Comparison of ENCODE assay signal across 26 mouse cellular contexts in the genomic region with DNA sequence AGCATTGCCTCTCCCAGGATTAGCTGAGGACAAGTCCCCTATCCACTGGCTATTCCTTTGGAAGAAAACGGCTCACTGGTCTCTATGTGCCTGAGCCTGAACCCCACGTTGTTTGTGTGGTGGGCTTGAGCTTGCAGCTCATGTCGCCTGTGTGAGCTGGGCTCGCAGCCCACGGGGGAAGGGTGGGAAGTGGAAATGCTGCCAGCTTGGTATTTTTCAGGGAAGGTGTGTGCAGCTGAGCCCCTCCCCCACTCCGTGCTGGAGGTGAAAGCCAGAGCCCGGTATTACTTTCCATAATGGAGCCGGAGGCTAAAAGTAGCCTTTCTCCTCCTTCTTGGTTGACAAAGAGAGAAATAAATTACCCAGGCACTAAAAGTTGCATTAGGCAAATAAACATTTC.
DNase-seq lines count a peak whose midpoint lies in the region; ATAC-seq and TF ChIP-seq lines count a peak whose summit lies in the region.
"Had no signal": no experiment of that assay in that cellular context is flagged by ENCODE, and none has a peak within 500 bp of the region (broad histone marks: within the 10 kb centered on the region; RNA-seq: fewer than 3 reads in every experiment).

No protein-coding gene starts in this region.

- intact Hi-C loops in left cerebral cortex, postnatal 4 days (cut with DNase I): no loop called here

- no peak overlapping the region for H3K27ac ChIP-seq in neural tube, embryonic 12.5 days
- no peak overlapping the region for H3K27ac ChIP-seq in embryonic facial prominence, embryonic 10.5 days (replicated peaks)
- no peak overlapping the region for H3K27ac ChIP-seq in limb, embryonic 10.5 days
- no peak overlapping the region for H3K27ac ChIP-seq in neural tube, embryonic 14.5 days (ENCODE audit: low read depth, low read length)
- no peak overlapping the region for H3K27ac ChIP-seq in lung, postnatal 0 days (ENCODE audit: low read length)
- H3K27ac ChIP-seq: embryonic facial prominence, embryonic 13.5 days; forebrain, embryonic 12.5 days; forebrain, embryonic 15.5 days; heart, adult 2 months; heart, embryonic 10.5 days; heart, embryonic 13.5 days; hindbrain, embryonic 14.5 days; hindbrain, postnatal 0 days had no signal

- TF ChIP-seq CTCF in lung, postnatal 0 days (IDR thresholded peaks at IDR 0.05): no peak

- no peak for DNase-seq in neural tube, embryonic 10.5 days (ENCODE audit: extremely low spot score, low spot score)
- peak; percentile 14 for DNase-seq in embryonic facial prominence, embryonic 10.5 days (ENCODE audit: low spot score)
- peak; percentile 35 for DNase-seq in limb, embryonic 10.5 days (ENCODE audit: low spot score)
- DNase-seq in left cerebral cortex, postnatal 4 days: no peak
- DNase-seq in lung, postnatal 0 days (ENCODE audit: low spot score): no peak
- DNase-seq: adrenal gland, adult 8-10 months; adrenal gland, postnatal 25 days; cerebellum, adult 11-12 months; cerebellum, adult 8-10 months; gastrocnemius, postnatal 10 days; gastrocnemius, postnatal 36 days; heart, adult 2 months; heart, postnatal 14 days; heart, postnatal 4 days had no signal

- H3K9me3 ChIP-seq in neural tube, embryonic 12.5 days: no peaks in the 10 kb centered on the region
- no peaks in the 10 kb centered on the region for H3K9me3 ChIP-seq in embryonic facial prominence, embryonic 10.5 days
- H3K9me3 ChIP-seq in limb, embryonic 10.5 days (replicated peaks): no peaks in the 10 kb centered on the region
- no peaks in the 10 kb centered on the region for H3K9me3 ChIP-seq in neural tube, embryonic 14.5 days (ENCODE audit: control insufficient read depth, low read length)
- no peaks in the 10 kb centered on the region for H3K9me3 ChIP-seq in lung, postnatal 0 days (ENCODE audit: low read length)
- H3K9me3 ChIP-seq: embryonic facial prominence, embryonic 13.5 days; forebrain, embryonic 12.5 days; forebrain, embryonic 15.5 days; heart, embryonic 10.5 days; heart, embryonic 13.5 days had no signal

- peaks cover 3% of the 10 kb centered on the region for H3K27me3 ChIP-seq in neural tube, embryonic 12.5 days (replicated peaks)
- H3K27me3 ChIP-seq in embryonic facial prominence, embryonic 10.5 days (replicated peaks; ENCODE audit: low read depth, poor library complexity, severe bottlenecking): no peaks in the 10 kb centered on the region; the same call in 1 of the 2 replicates
- peaks cover 86% of the 10 kb centered on the region for H3K27me3 ChIP-seq in limb, embryonic 10.5 days (ENCODE audit: low read depth, poor library complexity, severe bottlenecking)
- H3K27me3 ChIP-seq in neural tube, embryonic 14.5 days (ENCODE audit: control insufficient read depth, insufficient read depth, low read length): no peaks in the 10 kb centered on the region
- no peaks in the 10 kb centered on the region for H3K27me3 ChIP-seq in lung, postnatal 0 days (replicated peaks; ENCODE audit: insufficient read depth, low read length)

- ATAC-seq in neural tube, embryonic 12.5 days (ENCODE audit: low FRiP score, low read depth): 0 out of 2 replicates have a peak, but pooled peaks have one; percentile 25
- peak; percentile 23; the same call in 1 of the 2 replicates for ATAC-seq in neural tube, embryonic 14.5 days (ENCODE audit: low read depth)
- no peak for ATAC-seq in lung, postnatal 0 days
- ATAC-seq: activated CD4-positive, CD25-positive, alpha-beta regulatory T cell, adult 4 months; CD4-positive, CD25-positive, alpha-beta regulatory T cell, adult 4 months; forebrain, embryonic 15.5 days; hindbrain, postnatal 0 days had no signal

- TF ChIP-seq EP300 in lung, postnatal 0 days (IDR thresholded peaks at IDR 0.05): no peak

- no peak overlapping the region for H3K4me3 ChIP-seq in neural tube, embryonic 12.5 days
- H3K4me3 ChIP-seq in embryonic facial prominence, embryonic 10.5 days: no peak overlapping the region
- no peak overlapping the region for H3K4me3 ChIP-seq in limb, embryonic 10.5 days
- no peak overlapping the region for H3K4me3 ChIP-seq in neural tube, embryonic 14.5 days (ENCODE audit: low read depth, low read length)
- no peak overlapping the region for H3K4me3 ChIP-seq in lung, postnatal 0 days (ENCODE audit: low read depth, low read length)
- H3K4me3 ChIP-seq: embryonic facial prominence, embryonic 13.5 days; erythroblast, embryonic 14.5 days; forebrain, embryonic 12.5 days; forebrain, embryonic 15.5 days; heart, adult 2 months; heart, embryonic 10.5 days; heart, embryonic 13.5 days had no signal

- no peak overlapping the region for H3K4me2 ChIP-seq in neural tube, embryonic 12.5 days (replicated peaks)
- no peak overlapping the region for H3K4me2 ChIP-seq in neural tube, embryonic 14.5 days (ENCODE audit: low read depth, low read length)
- no peak overlapping the region for H3K4me2 ChIP-seq in lung, postnatal 0 days (replicated peaks; ENCODE audit: low read depth, low read length)
- H3K4me2 ChIP-seq: embryonic facial prominence, embryonic 13.5 days; forebrain, embryonic 12.5 days; forebrain, embryonic 15.5 days; heart, embryonic 13.5 days; hindbrain, embryonic 14.5 days had no signal

- peaks cover 8% of the 10 kb centered on the region for H3K4me1 ChIP-seq in neural tube, embryonic 12.5 days
- peaks cover 17% of the 10 kb centered on the region for H3K4me1 ChIP-seq in embryonic facial prominence, embryonic 10.5 days
- H3K4me1 ChIP-seq in limb, embryonic 10.5 days: peaks cover 16% of the 10 kb centered on the region
- peaks cover 8% of the 10 kb centered on the region; the same call in 1 of the 2 replicates for H3K4me1 ChIP-seq in neural tube, embryonic 14.5 days (ENCODE audit: control insufficient read depth, insufficient read depth, low read length)
- no peaks in the 10 kb centered on the region for H3K4me1 ChIP-seq in lung, postnatal 0 days (ENCODE audit: insufficient read depth, low read depth, low read length)
- H3K4me1 ChIP-seq: embryonic facial prominence, embryonic 13.5 days; heart, embryonic 10.5 days; heart, embryonic 13.5 days had no signal

- 37% methylated on average over 8 of the region's 8 CpGs for WGBS in neural tube, embryonic 12.5 days
- 49% methylated on average over 8 of the region's 8 CpGs for WGBS in embryonic facial prominence, embryonic 10.5 days
- 35% methylated on average over 8 of the region's 8 CpGs for WGBS in limb, embryonic 10.5 days
- 26% methylated on average over 8 of the region's 8 CpGs for WGBS in neural tube, embryonic 14.5 days
- WGBS in lung, postnatal 0 days: 36% methylated on average over 8 of the region's 8 CpGs

- H3K9ac ChIP-seq in neural tube, embryonic 12.5 days: no peak overlapping the region
- H3K9ac ChIP-seq in neural tube, embryonic 14.5 days (replicated peaks; ENCODE audit: low read depth, low read length): no peak overlapping the region
- H3K9ac ChIP-seq in lung, postnatal 0 days (replicated peaks; ENCODE audit: low read depth): no peak overlapping the region
- H3K9ac ChIP-seq: embryonic facial prominence, embryonic 13.5 days; forebrain, embryonic 12.5 days; forebrain, embryonic 15.5 days; heart, embryonic 13.5 days; hindbrain, embryonic 14.5 days had no signal

- H3K36me3 ChIP-seq in neural tube, embryonic 12.5 days: no peaks in the 10 kb centered on the region
- no peaks in the 10 kb centered on the region for H3K36me3 ChIP-seq in embryonic facial prominence, embryonic 10.5 days (replicated peaks)
- H3K36me3 ChIP-seq in limb, embryonic 10.5 days: no peaks in the 10 kb centered on the region
- no peaks in the 10 kb centered on the region for H3K36me3 ChIP-seq in neural tube, embryonic 14.5 days (ENCODE audit: control insufficient read depth, insufficient read depth, low read length)
- H3K36me3 ChIP-seq in lung, postnatal 0 days (ENCODE audit: insufficient read depth, low read length): no peaks in the 10 kb centered on the region
- H3K36me3 ChIP-seq: embryonic facial prominence, embryonic 13.5 days; forebrain, embryonic 12.5 days; forebrain, embryonic 15.5 days; heart, embryonic 10.5 days; heart, embryonic 13.5 days had no signal

Comparison
In these comparisons a context has a peak if more than half of its experiments do, and no peak if none do; other contexts are left out.
1. DNase-seq: peak in embryonic facial prominence, embryonic 10.5 days (single experiment) and limb, embryonic 10.5 days (single experiment); none in neural tube, embryonic 10.5 days (single experiment), left cerebral cortex, postnatal 4 days (single experiment) and lung, postnatal 0 days (single experiment).